Mouse (Mus musculus) right cerebral cortex, adult 18-20 months (tissue): ENCODE measurements around the gene Olfr2.
"Not testable (repeated sequence)": the region's sequence is repeated elsewhere in the genome, so short reads cannot be mapped to it uniquely, and the experiment has no call there.

ENCODE experiments used
- DNase-seq: peaks from one replicate; pipeline ENCODE4 v3.0.0; 2022; ENCODE audit warnings: mixed read lengths

The Olfr2 gene

DNA sequence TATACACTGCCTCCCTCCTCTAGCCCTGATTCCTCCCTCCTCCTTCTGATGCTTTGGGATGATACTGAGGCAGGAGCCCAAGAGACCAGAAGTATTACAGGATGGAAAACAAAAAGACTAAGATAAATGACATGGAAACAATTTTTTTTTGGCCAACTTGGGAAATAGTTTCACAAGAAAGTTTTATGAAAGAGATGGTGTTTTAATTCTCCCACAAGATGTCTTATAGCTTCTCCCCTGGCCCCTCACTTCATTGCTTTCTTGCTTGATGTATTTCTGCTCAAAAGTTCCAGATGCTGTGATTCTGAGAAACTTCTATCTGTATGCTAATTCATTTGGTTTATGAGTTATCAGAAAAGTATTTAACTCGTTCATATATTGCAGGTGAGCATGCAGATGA lies at the start of gene Olfr2:
TSS of gene Olfr2 (minus strand) at position 101 of the 400 bp plus-strand sequence.
- DNase-seq = no peak

DNA sequence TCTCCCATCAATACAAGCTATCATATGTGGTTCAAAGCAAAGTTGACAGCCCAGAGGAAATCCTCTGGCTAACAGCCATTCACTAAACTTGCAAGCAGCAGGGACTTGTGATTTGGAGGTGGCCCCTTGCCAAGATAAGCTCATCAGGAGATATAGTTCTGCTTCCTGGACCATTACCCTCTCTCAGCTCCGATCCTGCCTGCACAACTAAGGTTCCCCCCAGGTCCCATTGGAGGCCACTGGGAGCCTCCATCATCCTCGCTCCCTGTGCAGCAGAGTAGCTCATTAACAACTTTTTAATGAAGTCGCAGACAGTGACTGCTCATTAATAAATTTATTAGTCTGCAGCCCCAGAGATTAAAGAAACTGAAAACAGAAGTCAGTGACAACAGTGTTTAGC lies 41.7 kb upstream of the Olfr2 start:
- no peak for DNase-seq

DNA sequence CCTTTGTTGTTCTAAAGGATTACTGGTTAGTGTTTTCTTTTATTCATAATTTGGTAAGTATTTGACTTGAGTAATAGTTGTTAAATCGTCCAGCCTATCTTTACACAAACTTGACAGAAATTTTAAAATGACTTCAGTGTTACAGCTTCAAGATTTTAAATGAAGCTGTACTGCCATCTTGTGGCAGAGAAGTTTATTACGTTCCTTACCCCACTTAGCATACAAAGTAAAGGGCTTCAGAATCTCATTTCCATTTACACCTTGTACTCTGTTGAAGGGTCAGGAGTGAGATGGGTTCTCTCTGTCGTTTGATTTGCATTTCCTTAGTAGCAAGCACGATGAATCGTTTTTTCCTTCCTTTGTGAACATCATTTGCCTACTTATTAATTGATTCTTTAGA lies 40.0 kb upstream of the Olfr2 start:
- peak; percentile 8 for DNase-seq

DNA sequence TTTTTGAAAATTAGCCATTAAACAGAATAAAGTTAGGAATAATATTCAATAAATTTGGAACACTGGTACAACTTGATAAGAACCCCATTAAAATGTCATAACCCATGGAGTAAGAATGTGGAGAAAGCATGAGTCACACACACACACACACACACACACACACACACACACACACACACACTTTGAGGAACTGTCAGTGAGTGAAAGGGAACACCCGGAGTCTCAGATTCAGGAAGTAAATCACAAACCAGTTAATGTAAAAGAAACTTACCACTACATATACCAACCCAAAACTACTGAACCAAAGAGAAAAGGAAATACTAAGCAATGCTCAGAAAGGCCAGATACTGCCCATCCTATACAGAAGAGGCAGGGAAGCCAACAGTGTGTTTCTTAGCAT lies 38.5 kb upstream of the Olfr2 start:
- DNase-seq = no peak

DNA sequence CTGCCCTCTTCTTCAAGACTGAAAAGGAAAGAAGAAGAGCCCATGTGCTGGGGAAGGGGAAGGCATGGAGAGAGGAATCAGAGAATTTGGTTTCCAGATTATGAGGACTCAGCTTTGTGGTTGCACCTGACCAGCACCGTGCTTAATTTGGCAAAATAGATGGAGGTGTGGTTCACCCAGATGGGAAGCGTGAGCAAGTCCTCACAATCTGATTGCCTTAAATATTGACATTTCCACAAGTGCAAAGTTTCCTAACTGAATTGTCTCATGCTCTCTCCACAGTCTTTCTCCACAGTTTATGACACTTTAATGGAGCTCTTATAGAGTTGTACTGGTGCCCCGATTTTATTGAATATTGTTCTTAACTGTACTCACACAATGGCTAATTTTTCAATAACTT lies 37.3 kb upstream of the Olfr2 start:
- DNase-seq = no peak

DNA sequence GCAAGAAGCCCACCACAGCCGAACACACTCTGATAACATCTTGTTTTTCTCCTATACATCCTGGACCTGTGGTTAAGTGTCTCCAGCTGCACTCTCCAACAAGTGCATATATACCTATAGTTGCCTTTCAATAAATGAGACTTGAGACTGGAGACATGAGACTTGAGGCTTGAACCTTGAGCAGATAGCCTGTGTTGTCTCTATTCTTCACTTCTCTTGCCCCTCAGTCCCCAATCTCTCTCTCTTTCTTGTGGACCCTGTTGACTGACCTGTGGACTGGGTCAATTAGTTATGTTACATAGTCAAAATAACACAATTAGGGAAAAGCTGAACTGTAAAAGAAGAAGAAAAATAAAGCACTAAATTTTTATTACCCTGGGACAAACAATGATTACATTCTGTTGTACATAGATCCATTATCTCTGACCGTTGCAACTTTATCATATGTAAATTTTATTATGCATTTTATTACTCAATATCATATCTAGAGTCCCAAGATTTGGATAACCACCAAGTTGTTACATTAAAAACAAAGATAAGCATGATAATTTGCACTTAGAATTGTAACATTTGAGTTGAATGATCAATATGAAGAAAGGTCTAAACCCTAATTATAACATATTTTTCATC lies 34.2 kb upstream of the Olfr2 start:
- DNase-seq = no peak

DNA sequence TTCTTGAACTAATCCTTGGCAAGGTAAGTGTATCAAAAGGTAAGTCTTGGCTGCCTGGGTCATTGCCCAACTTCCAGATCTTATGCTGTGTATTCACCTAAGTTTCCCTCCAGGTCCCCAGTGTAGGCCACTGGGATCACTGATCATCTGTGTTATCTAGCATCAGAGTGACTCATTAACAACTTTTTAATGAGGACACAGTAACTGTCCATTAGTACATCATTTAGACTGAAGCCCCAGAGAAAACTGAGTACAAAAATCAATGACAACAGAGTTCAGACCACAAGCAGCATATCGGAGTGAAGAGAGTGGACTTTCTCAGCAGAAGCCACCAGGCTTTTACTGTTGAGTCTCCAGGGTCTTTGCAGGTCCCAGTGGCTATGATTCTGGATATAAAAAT lies 25.0 kb upstream of the Olfr2 start, which contains the start of gene Olfr713:
TSS of gene Olfr713 (plus strand) at position 301 of the 400 bp plus-strand sequence.
- no peak for DNase-seq

DNA sequence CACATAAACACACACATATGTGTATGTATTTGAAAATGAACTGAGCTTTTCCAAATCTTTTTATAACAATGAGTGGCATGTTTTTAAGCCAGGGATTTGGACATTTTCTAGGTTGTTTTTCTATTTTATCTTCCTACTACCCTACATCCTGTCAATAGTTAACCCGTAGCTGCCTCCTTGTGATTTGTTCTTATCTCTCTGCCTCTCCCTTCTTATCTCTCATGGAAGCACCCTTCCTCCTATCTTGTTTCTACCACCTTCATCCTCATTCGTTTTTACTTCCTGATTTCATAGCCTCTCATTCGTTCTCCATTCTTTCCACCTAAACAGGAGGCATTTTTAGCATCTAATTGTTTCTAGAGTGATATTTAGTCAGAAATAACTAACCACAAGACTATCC lies 1.7 kb downstream of the Olfr2 start:
- no peak for DNase-seq

DNA sequence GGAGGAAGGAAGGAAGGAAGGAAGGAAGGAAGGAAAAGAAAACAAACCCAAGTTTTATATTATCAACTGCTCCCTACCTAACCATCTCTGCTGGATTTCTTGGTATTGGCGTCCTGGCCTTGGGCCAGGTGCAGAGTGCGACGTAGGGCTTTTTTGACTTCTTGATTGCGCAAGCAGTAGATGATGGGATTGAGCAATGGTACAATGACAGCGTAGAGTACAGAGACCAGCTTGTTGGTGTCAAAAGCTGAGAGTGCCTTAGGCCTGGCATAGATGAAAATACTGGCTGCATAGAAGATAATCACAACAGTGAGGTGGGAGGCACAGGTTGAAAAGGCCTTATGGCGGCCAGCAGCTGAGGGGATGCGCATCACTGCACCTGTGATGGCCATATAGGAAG lies 5.1 kb downstream of the Olfr2 start:
- DNase-seq = no peak

DNA sequence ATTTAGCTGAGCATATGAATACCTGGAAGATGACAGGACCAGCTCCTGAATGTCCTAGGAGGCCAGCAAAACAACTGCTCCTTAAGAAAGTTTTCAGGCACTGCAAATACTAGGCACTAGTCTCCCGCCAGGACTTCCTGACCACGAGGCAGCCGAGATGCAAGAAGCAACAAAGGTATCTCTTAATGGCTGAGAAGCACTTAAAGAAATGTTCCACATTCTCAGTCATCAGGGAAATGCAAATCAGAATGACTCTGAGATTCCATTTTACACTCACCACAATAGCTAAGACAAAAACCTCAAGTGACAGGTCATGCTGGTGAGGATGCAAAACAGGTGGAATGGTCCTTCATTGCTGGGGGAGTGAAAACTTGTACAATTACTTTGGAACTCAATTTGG lies 20.6 kb downstream of the Olfr2 start:
- DNase-seq = no peak

DNA sequence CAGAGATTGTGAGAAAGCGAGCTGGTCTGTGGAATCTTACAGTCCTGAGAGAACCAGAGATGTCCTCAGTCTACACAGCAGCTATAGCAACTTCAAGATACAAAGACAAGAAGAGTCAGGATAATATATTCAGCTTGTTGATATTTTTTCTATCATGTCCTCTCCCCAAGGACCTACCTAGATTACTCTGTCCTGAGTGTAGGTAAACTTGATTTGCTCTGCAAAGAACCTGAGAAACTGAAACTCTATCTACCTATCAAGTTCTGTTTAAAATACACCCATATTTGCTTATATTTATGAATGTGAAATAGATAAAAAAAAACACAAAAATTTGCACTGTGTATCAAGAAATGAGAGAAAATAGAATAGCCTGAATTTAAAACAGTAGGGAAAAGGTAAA lies 30.5 kb downstream of the Olfr2 start, which contains the start of gene Olfr711:
TSS of gene Olfr711 (minus strand) at position 101 of the 400 bp plus-strand sequence.
- DNase-seq = no peak

DNA sequence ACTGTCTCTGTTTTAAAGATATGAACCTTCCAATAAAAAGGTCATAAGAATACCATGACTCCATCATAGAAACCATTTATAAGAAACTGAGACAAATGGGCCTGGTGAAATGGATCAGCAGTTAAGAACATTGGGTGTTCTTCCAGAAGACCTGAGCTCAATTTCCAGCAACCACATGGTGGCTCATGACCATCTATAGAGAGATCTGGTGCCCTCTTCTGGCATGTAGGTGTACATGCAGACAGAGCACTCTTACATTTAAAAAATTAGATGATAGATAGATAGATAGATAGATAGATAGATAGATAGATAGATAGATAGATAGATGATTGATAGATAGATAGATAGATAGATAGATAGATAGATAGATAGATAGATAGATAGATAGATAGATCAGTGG lies 38.4 kb downstream of the Olfr2 start:
- not testable (repeated sequence) for DNase-seq

DNA sequence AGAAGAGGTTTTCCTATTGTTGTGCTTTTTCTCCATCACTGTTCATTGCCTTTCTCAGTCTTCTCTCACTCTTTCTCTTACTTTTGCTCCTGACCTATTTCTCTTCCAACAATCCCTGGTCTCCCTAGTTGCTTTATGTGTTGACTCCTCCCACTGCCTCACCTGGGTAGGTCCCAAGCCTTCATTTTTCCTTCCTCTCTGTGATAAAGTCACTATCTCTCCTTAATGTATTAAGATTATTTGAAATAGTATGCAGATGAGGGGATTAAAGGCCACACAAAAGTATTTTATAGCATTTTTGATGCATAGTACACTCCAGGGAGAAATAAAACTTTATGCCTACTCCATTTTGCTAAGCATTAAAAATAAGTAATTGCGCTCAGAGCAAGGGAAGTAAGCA lies 42.0 kb downstream of the Olfr2 start, which contains the start of gene Olfr6:
TSS of gene Olfr6 (minus strand) at position 101 of the 400 bp plus-strand sequence.
- no peak for DNase-seq

DNA sequence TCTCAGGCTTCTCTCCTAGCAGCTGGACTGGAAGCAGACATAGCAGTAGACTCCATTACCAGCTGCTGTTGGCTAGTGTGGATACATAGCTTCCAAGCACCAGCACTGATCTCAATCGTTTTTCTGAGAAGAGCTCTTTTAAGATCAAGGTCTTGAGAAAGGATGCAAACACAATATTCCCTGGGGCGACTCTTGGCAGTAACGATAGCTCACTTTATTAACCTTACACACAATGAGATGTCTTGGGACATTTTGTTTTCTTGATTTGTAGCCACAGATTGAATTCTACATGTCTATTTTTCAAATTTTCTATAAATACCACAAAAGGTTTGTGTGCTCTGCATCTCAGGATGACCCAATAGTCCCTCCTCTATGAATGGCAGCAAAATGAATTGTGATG lies 57.7 kb downstream of the Olfr2 start, which contains the start of gene Olfr710:
TSS of gene Olfr710 (minus strand) at position 101 of the 400 bp plus-strand sequence.
- DNase-seq = no peak
